Mouse (Mus musculus): ENCODE data around the gene Helz.

DNA sequence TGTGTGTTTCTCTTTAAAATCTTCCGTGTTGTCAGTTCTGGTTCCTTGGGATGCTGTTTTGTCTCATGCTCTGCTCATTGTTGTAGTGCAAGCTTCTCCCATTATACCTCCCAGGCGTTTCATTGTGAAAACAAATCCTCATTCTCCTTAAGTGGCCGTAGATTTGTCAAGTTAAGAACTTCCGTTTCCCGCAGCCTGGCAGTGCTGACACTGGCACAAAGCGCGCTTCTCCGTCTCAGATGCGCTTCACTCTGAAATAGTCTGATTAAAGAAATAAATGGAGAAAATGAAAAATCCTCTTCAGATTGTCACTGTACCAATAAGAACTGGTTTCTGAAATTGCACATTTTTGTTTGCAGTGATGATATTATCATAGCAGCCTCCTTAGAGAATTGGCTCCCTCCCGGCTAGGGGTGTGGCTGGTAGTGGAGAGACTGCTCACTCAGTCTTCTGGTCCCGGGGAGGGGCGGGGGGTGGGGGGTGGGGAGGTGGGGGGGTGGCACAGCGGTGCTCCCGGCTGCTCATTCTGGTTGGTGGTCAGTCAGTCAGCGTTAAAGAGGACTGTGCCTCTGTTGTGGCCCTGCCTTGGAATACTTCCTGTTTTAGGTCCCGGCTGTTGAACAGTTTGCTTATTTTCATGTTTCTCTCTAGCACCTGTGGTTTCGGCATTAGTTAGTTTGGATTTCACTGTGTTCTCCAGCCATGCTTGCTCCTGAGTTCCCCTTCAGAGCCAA lies 128.6 kb downstream of the Helz start:
- TF ChIP-seq CTCF (IDR thresholded peaks at IDR 0.05; ENCODE audit: extremely low read depth, insufficient read depth, low read length): no peak
- TF ChIP-seq POLR2A (IDR thresholded peaks at IDR 0.05; ENCODE audit: extremely low read depth, insufficient read depth, low read length): no peak

All from cortical plate, adult 2 months (tissue).